Mouse (Mus musculus): ENCODE results near the gene Fbxl15.

GRCm38 (mm10) chr19:46344710-46345419, 16.9 kb downstream of the Fbxl15 start:
- TF ChIP-seq CTCF (IDR thresholded peaks at IDR 0.05; ENCODE audit: borderline replicate concordance, insufficient read depth, low read depth, low read length), result no peak
- TF ChIP-seq POLR2A (IDR thresholded peaks at IDR 0.05; ENCODE audit: borderline replicate concordance, insufficient read depth, low read length), result no peak
